Mouse (Mus musculus) urinary bladder, postnatal 25 days (tissue): ENCODE data around the gene Map2k3.

ENCODE experiments used
- DNase-seq: peaks from one replicate; pipeline ENCODE4 v3.0.0; 2022; ENCODE audit warnings: low spot score

Gene Map2k3

GRCm38 (mm10) chr11:60955621-60956383 lies 24.0 kb downstream of the Map2k3 start:
- DNase-seq, result no peak

DNA sequence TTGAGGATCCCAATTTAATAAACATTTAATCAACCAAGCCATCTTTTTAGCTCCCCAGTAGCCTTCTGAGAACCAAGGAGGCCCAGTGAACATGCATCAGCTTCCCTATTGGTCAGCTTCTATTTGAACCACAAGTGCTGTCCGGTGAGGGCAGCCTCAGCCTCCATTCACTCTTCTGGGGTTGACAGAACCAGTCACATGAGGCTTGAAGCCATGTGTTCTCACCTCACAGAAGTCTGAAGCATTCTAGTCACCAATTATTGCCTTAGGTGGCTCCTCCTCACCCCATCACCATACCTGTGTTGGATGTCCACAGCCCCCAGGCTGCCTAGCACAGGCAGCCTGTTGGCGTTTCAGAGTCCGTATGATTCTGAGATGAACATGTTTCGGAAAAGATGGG lies 27.1 kb downstream of the Map2k3 start:
- DNase-seq, result no peak

- DNase-seq, result no peak
Measured at GRCm38 (mm10) chr11:60961176-60961575, 29.3 kb downstream of the Map2k3 start.

DNA sequence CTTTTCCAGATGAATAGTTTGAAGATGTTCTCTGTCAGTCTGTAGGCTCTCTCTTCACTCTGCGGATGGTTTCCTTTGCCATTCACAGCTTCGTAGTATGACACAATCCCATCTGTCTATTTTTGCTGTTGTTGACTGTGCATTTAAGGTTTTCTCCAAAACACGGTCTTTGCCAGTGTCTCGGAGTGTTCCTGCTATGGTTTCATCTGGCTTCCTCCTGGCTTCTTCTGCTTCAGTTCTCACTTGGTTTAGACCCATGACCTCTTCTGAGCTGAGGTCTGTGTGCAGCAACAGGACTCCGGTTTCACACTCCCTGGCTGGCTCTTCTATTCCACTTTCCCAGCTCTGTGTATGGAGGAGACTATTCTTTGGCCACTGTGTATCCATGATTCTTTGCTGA lies 30.9 kb downstream of the Map2k3 start:
- no peak for DNase-seq

DNA sequence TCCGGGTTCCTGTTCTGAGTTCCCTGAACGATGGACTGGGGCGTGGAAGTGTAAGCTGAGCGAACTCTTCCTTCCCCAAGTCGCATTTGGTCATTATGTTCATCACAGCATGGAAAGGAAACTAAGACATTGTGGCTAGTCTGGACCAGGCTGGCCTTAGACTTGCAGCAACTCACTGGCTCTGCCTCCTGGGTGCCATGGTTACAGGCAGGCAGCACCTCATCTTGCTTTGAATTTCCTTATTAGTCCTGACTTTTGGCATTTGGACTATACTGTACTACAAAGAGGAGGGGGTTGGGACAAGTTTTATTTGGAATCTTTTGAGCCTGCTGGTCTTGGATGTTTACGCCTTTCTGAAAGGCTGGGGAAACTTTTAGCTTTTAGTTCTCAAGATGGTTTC lies 35.1 kb downstream of the Map2k3 start:
- no peak for DNase-seq

DNA sequence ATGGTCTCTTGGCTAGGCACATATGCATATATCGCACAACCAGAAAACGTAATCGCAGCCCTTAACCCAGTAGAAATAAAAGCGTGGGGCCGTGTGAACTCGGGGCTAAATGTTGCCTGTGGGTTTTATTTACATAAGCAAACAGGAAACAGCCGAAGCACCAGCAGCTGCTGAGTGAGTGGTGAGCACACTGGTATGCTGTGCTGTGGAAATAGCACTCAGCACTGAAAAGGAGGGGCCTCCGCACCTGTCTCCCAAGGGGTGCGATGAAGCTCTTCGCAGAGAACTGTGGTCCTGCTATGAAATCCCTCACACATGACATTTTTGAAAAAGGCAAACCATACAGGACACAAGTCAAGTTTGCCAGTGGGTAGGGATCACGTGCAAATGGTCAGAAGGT lies 43.3 kb downstream of the Map2k3 start:
- no peak for DNase-seq

DNA sequence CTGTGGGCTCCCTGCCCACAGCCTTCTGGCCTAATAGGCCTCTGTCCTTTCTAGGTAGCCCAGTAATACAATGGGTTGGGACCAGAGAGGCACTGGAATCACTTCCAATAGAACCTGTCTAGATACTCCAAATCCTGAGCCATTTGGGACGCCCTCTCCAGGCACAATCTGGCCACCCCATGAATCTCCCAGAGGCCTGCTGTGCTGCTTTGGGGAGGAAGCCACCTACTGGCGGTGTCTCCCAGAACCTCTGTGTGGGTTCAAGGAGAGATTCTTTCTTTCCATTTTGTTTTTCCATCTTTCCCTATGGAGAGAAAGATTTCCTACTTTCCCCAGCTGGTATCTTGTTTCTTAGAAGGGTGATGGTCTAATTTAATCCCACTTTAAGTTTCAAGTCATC lies 44.4 kb downstream of the Map2k3 start:
- DNase-seq, result no peak

GRCm38 (mm10) chr11:60976742-60977141 lies 44.9 kb downstream of the Map2k3 start:
- DNase-seq, result no peak

GRCm38 (mm10) chr11:60977153-60977552 lies 45.3 kb downstream of the Map2k3 start:
- no peak for DNase-seq

DNA sequence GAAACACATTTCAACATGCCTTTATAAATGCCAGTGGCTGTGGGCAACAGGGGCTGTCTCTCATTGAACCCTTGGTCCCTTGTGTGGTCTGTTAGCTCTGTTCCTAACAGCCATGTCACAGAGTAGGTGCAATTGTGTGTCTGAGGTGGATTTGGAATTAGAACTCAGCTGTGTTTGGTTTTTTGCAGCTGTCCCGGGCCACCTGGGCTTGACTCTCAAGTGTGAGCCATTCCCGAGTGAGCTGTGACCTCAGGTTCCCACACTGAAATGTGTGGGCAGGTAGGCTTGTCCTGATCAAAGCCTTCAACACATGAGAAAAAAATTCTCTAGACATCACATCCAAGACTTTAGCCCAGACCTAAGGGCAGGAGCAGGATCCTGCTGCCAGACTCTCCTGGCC lies 46.8 kb downstream of the Map2k3 start:
- no peak for DNase-seq

GRCm38 (mm10) chr11:60979788-60980187 lies 48.0 kb downstream of the Map2k3 start:
- no peak for DNase-seq

- no peak for DNase-seq
Measured at GRCm38 (mm10) chr11:60981693-60982486, 50.1 kb downstream of the Map2k3 start.

DNA sequence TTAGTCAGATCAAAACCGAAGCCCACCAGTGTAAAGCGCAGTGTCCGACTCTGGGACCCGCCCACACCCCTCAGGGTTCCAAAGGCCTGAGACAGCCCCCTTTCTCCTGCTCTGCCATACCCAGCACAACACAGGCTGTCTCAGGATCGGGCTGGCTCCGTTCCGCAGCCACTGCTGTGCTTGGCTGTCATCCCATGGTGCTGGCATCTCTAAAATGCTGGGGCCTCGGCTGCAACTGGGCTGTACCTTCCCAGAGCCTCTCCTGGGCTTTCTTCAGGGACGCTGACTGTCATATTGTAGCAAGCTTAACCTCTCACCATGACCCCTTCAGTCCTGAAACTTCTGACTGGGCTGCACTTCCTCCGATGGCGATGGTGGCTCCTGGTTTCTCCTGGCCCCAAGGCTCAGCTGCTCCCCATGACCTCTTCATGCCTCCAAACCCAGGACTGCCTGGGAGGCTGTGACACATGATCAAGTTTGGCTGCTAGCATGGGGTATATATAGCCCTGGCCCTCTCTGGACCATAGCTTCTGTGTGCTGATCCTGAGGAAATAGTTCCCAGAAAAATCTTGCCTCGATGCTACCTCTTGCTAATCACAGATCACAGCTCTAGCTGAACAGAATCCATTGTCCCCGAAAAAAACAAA lies 53.2 kb downstream of the Map2k3 start:
- no peak for DNase-seq

- no peak for DNase-seq
Measured at GRCm38 (mm10) chr11:60990428-60990827, 58.6 kb downstream of the Map2k3 start.
